Mouse (Mus musculus): Measurements from ENCODE around the gene Arhgef25.

Arhgef25 gene

DNA sequence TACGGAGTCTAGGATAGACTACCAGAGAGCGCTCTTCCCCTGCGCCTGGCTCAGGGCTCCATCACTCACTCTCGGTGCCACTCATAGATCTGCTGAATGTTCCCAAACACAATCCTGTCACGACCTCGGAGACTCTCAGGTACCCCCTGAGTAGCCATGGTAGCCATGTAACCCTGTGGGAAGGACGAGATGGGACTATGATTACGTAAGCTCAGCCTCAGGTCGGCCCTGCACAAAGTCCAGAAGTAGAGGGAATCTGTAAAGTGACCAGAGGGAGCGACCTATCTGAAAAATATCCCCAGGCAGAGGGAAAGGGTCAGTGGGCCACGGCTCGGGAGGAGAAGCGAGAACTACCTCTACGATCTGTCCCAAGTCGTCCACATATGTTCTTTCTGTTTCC lies 4.4 kb downstream of the Arhgef25 start:
- in situ Hi-C loops (cut with MboI, MseI), result no loop called here

DNA sequence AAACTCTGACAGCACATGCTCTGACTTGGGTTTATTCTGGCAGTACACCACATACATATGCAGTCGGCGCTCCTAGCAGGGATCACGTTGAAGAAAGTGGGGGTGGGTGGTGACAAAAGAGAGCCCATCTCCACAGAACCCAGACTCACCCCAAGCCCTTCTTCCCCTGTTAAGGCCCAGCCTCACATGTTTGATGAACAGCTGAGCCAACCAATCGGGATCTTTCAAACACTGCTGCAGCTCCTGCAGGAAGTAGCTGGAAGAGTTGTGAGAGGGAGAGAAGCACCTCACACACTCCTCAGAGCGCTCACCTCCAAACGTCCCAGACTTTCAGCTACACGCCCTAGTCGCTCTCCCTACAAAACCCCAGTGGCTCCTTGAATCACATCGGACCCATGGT lies 4.8 kb downstream of the Arhgef25 start:
- in situ Hi-C loops (cut with MboI, MseI), result no loop called here

DNA sequence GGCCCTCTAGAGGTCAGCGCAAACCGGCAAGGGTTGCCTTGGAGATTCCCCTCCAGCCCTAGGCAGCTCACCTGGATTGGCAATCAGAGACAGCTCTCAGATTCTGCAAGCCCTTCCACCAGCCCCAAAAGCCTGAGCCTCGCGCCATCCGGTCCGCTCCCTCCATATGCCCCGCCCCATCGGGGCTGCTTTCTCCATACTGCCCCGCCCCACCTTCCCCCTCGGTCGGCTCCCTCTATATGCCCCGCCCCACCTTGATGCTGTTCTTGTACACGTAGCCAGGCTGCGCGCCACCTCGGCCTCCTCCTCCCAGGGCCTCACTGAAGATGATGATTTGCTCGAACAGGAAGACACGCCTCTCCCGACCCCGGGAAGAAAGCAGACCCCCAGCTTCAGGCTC lies 6.1 kb downstream of the Arhgef25 start:
- in situ Hi-C loops (cut with MboI, MseI), result no loop called here

DNA sequence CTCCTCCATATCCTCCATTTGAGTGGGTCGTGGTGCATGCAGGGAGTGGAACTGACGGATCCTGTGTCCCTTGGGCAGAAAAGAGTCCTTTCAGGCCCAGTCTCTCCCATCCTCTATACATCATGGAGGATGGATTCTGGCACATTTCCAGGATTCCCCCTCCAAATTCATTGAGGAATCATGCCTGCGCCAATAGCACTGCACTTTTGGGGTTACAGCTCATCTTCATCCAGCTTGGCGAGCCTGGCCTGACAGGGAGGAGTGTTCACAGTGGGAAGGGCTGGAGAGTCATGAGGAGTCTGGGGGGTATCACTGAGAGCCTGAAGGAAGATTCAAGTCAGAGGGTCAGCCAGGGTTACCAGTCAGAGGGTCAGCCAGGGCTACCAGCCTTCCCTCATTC lies 7.3 kb downstream of the Arhgef25 start:
- in situ Hi-C loops (cut with MboI, MseI), result no loop called here

DNA sequence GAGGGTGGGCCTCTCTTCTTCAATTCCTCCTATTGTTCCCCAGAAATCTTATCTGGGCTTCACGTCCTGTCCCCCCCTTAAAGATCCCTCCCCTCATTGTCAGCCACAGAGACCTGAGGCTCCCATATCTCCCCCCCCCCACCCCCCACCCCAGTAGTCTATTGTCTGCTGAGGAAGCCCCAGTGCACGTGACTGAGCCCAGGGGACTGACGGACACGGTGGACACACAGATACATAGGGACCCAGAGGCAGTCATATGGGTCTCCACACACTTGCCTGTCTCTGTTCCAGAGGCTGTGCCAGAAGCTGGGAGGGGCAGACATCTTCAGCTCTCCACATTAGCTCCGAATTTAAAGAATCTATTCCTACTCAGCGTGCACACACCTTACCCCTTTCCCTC lies 8.3 kb downstream of the Arhgef25 start:
- in situ Hi-C loops (cut with MboI, MseI), result no loop called here

- in situ Hi-C loops (cut with MboI, MseI), result no loop called here
Measured at GRCm38 (mm10) chr10:127180695-127181047, 9.2 kb downstream of the Arhgef25 start.

- in situ Hi-C loops (cut with MboI, MseI), result loop anchor here (5.0 kb wide), 1 partner anchor 103 kb away; the partner anchor contains the start of gene Agap2
Measured at GRCm38 (mm10) chr10:127179871-127180694, 9.8 kb downstream of the Arhgef25 start, which contains the start of gene Slc26a10. Gene Slc26a10, minus strand, starts transcription at chr10:127180645.

DNA sequence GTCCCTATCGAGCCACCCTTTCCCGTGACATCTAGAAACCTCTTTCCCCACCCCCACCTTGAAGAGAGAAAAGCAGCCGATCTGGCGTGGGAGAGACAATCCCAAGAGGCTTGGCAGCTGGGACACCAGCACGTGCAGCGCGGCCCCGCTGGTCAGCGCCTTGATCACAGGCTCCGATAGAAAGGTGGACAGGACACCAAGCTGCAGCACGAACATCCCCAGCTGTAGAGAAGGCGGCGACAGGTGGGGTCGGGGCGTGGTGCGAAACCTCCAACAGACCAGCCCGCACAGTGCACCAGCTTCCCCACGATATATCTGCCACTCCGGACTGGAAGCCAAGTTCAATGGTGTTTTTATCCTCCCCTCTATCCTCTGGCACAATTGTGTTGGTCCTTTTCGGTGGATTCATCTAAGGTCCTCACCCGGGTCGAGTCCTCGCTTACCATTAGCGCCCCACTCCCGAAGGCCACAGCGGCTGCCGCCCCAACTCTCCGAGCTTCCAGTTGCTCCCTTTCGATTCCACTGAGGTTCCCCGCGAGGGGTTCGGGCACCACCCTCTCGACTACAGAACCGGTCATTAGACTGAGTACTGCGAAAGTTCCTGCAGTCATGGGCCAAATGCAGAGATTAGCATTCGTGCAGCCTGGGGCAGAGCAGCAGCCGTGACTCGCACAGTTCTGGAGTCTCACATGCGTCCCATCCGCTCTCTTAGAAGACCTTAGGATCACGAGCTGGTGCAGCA lies 11.4 kb downstream of the Arhgef25 start:
- in situ Hi-C loops (cut with MboI, MseI), result loop anchor here (5.0 kb wide), 1 partner anchor 101 kb away; the partner anchor contains the start of gene Agap2

DNA sequence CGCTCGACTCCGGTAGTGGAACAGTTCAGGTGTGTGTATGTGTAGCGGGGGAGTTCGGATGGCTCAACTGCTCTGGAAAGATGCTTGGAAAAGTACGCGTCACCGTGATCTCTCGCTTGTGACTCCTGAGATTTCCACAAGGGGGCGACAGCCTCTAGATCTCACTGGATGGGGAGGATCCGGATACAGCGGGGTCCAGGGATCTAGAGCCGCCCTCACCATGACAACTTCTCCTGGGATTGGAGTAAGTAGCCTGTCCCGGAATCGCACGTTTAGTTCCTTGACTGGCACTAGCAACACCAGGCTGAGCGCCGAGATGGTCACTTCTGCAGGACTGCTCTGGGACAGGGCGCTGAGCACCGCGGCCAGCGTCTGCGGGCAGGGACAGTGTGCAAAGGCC lies 12.2 kb downstream of the Arhgef25 start:
- in situ Hi-C loops (cut with MboI, MseI), result loop anchor here (5.0 kb wide), 1 partner anchor 100 kb away; the partner anchor contains the start of gene Agap2

- in situ Hi-C loops (cut with MboI, MseI), result loop anchor here (5.0 kb wide), 1 partner anchor 100 kb away; the partner anchor contains the start of gene Agap2
Measured at GRCm38 (mm10) chr10:127177235-127177634, 12.6 kb downstream of the Arhgef25 start.

DNA sequence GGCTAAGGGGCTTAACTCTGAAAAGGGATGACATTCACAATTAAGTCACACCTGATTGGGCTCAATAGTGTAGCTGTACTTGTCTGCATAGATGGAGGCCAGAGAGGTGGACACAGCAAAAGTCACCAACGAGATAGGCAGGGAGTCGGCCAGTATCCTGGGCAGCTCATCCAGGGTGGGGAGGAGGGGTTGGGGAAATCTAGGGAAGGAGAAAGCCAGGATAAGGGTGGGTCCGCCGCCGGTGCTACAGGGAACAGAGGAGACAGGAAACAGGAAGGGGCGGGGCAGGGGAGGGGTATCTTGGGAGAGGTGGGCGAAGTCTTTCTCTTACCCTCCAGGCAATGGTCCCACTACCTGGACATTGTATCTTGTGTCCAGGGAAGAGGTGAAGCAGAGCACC lies 13.1 kb downstream of the Arhgef25 start:
- in situ Hi-C loops (cut with MboI, MseI), result loop anchor here (5.0 kb wide), 1 partner anchor 99 kb away; the partner anchor contains the start of gene Agap2

DNA sequence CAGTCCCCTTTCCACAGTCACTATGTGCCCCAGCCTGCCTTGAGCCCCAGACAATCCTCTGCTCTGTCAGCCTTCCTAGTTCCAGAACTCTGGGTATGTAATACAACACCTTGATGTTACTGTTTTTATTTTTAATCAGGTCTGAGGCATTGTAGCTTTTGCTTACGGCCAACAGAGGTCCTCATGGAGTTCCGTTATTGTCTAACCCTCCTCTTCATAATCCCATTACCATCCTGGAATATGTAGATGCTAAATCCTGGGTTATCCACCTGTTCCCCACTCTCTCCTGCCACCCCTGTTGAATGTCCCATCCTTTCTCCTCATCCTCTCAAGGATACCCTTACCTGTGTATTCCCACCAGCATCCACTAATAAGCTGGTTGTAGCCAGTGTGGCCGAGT lies 13.7 kb downstream of the Arhgef25 start:
- in situ Hi-C loops (cut with MboI, MseI), result loop anchor here (5.0 kb wide), 1 partner anchor 99 kb away; the partner anchor contains the start of gene Agap2

DNA sequence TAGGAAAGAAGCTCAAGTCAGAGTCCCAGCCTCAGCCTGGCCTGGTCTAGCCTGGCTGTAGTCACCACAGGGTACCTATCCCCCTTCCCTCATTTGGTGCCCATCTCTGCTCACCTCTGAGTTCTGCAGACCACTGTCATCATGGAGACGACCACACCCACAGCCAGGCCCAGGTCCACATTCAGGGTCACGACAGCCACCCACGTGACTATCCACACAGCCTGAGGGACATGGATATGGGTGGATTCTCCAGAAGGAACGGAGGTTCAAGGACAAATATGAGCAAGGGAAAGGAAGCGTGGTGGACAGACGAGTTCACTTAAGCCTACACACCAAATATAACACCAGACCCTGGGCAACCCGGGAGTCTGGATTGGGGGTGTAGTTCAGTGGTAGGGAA lies 15.7 kb downstream of the Arhgef25 start:
- in situ Hi-C loops (cut with MboI, MseI), result loop anchor here (5.0 kb wide), 1 partner anchor 57 kb away; no protein-coding TSS in a partner anchor

DNA sequence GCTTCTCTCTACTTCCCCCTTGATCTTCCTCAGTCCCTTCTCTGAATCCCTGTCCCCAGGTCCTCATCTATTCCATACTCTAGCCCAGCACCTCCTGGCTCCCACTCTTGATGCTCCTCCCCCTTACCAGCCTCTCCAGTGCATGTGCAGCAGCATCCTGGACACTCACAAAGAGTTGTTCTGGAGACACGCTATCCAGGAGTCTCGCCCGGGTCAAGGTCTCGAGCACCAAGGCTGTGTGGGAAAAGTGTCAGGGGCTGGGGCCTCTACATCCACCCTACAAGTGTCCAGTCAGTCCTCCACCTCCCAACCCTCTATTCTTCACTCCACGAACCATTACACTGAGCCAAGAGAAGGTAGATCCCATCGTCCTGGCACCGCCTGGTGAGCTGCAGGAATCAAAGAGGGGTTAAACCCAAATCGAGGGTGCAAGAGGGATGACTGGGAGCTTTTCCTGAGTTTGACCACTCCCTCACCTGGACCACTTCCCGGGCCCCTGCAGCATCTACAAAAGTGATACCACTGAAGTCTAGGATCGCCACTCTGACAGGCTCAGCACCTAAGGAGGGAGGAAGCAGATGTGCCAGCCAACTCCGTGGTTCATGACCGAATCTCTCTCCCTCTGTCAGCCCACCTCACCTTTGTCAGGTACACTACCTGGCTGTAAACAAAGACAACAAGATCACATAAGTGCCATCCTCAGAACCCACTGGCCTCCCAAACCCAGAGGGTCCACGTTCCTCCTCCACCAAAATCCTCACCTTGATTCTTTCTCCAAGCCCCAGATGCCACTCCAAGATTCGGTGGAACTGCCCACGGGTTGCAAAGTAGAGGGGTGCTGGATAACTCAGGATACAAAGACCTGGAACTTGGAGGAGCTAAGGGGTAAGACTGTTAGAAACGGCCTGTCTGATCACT lies 16.5 kb downstream of the Arhgef25 start:
- in situ Hi-C loops (cut with MboI, MseI), result loop anchor here (5.0 kb wide), 1 partner anchor 56 kb away; no protein-coding TSS in a partner anchor

- in situ Hi-C loops (cut with MboI, MseI), result loop anchor here (5.0 kb wide), 1 partner anchor 54 kb away; no protein-coding TSS in a partner anchor
Measured at GRCm38 (mm10) chr10:127171631-127172200, 18.2 kb downstream of the Arhgef25 start.

DNA sequence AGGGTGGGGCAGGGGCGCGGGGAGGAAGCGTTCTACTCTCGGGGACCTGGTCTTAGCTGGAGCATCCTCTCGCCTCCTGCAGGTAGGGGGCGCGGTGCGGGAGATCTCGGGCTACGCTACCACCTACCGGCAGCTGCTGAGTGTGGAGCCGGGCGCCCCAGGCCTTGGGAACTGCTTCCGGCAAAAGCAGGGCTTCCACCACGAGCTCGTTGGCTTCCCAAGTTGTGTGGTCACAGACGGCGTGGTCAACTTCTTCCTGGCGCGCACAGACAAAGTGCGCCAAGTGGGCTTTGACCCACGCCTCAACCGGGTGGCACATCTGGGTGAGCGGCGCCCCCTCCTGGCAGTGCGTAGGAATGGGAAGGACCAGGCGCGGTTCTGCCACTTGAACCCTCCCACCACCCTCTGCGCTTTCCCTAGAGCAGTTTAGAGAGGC lies 19.0 kb downstream of the Arhgef25 start:
- in situ Hi-C loops (cut with MboI, MseI), result loop anchor here (5.0 kb wide), 1 partner anchor 54 kb away; no protein-coding TSS in a partner anchor

- in situ Hi-C loops (cut with MboI, MseI), result loop anchor here (5.0 kb wide), 1 partner anchor 53 kb away; no protein-coding TSS in a partner anchor
Measured at GRCm38 (mm10) chr10:127170002-127170401, 19.9 kb downstream of the Arhgef25 start.

DNA sequence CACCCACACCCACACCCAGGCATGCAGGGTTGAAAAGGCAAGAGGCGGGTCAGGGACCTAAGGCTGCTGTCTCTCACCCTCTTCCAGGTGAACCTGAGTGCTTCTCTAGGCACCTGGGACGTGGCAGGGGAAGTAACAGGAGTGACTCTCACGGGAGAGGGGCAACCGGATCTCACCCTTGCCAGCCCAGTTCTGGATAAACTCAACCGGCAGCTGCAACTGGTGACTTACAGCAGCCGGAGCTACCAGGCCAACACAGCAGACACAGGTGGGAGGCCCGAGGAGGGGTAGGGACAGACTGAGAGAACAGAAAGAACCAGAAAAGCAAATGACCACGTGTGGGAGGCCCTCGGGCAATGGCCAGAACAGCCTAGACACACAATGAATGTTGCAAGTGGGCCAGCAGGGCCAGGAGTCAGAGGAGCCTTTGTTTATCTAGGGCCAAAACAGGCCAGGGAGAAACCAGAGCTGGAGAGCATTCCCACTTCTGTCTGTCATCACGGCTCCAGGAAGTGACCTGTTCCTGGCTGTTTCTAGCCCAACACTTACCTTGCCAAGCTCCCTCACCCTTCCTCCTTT lies 22.2 kb downstream of the Arhgef25 start:
- in situ Hi-C loops (cut with MboI, MseI), result no loop called here

DNA sequence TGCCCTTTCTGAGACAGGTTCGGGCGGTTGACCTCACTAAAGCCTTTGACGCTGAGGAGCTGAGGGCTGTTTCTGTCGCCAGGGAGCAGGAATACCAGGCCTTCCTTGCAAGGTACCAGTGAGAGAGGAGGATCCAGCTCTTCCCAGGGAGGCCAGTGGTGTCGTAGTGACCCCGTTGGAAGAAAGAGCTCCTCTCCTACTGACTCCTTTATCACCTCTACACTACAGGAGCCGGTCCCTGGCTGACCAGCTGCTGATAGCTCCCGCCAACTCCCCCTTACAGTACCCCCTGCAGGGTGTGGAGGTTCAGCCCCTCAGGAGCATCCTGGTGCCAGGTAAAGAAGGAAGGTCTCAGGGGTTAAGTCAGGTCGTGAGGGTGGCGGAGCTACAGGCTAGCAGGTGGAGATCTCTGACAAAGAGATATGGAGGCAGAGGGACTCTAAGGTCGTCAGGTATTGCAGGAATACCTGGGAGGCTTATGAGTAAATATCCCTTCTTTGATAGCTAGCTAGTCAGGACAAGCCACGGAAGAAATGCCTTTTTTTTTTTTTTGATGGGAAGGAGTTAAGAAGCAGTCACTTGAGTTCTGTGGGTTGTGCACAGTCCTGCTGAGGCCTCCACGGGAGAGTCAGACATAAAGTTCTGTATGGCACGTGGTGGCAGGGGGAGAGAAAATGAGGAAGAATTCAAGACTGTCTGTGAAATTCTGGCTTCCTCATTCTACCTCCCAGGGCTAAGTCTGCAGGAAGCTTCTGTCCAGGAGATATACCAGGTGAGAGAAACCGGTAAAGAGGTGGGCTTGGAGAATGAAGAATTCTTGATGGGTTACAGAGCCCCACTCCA lies 22.9 kb downstream of the Arhgef25 start:
- in situ Hi-C loops (cut with MboI, MseI), result no loop called here
